Mouse (Mus musculus) MEL (cell line): Measurements from ENCODE around the gene Brsk2. TPM values are rescaled to one million over a fixed set of nuclear protein-coding genes. Genes with fewer than 3 reads are reported as not detected.

Experiments
- polyA plus RNA-seq, 2 experiments: library from polyadenylated mRNA; stranded (reverse) in 1 of 2; unstranded in 1 of 2; fragments of >175 nt in 1 of 2; fragments of >200 nt in 1 of 2; gene quantifications; 2 replicates each; pipeline versions ENCODE4 v1.2.1 to v1.2.4; 2012; ENCODE audit warnings: low replicate concordance in 2 of 2, low read depth in 1 of 2; ENCODE audit not compliant: insufficient read length in 2 of 2, insufficient read depth in 1 of 2, missing spikeins in 1 of 2
- total RNA-seq: library from RNA; depleted of rRNA; stranded (reverse); fragments of 300-350 nt; gene quantifications from 2 replicates; pipeline ENCODE4 v1.2.3, GENCODE M21; 2012; rRNA removed

Brsk2 gene
- total and polyA plus RNA-seq, 3 experiments: 0.13 to 0.19 TPM; not detected in 1

Other genes with a start within 250 kb of the Brsk2 start
- not detected in 2 replicates for gene Muc5ac, start 160.8 kb upstream of the Brsk2 start, total RNA-seq
- not detected for gene Muc5ac, start 160.8 kb upstream of the Brsk2 start, polyA plus RNA-seq
- not detected in 2 replicates for gene Muc5b, start 110.7 kb upstream of the Brsk2 start, total RNA-seq
- gene Muc5b, start 110.7 kb upstream of the Brsk2 start, polyA plus RNA-seq: under 1 TPM in 1 of 2 experiments, not detected in 1; 0.01 TPM
- 33.3 and 35.6 TPM in 2 replicates for gene Tollip, start 31.2 kb upstream of the Brsk2 start, total RNA-seq
- 10 to 100 TPM; 53.4 to 63.8 TPM for gene Tollip, start 31.2 kb upstream of the Brsk2 start, polyA plus RNA-seq
- gene Mob2, start 111.3 kb downstream of the Brsk2 start, total RNA-seq: 33.6 and 33.9 TPM in 2 replicates
- gene Mob2, start 111.3 kb downstream of the Brsk2 start, polyA plus RNA-seq: 10 to 100 TPM in 1 of 2 experiments, not detected in 1; 45.2 TPM
- 0.20 and 0.23 TPM in 2 replicates for gene Dusp8, start 146.1 kb downstream of the Brsk2 start, total RNA-seq
- gene Dusp8, start 146.1 kb downstream of the Brsk2 start, polyA plus RNA-seq: under 1 TPM in 1 of 2 experiments, not detected in 1; 0.31 TPM
- not detected in 2 replicates for gene Gm45618, start 171.0 kb downstream of the Brsk2 start, total RNA-seq
- gene Gm45618, start 171.0 kb downstream of the Brsk2 start, polyA plus RNA-seq: not detected
- gene Gm39115, start 186.3 kb downstream of the Brsk2 start, total RNA-seq: not detected in 2 replicates
- not detected for gene Gm39115, start 186.3 kb downstream of the Brsk2 start, polyA plus RNA-seq
- not detected in 2 replicates for gene Gm45337, start 194.9 kb downstream of the Brsk2 start, total RNA-seq
- not detected for gene Gm45337, start 194.9 kb downstream of the Brsk2 start, polyA plus RNA-seq
- not detected in 2 replicates for gene Gm29735, start 207.4 kb downstream of the Brsk2 start, total RNA-seq
- gene Gm29735, start 207.4 kb downstream of the Brsk2 start, polyA plus RNA-seq: not detected
- gene Gm4553, start 216.0 kb downstream of the Brsk2 start, total RNA-seq: not detected in 2 replicates
- not detected for gene Gm4553, start 216.0 kb downstream of the Brsk2 start, polyA plus RNA-seq
- not detected in 2 replicates for gene Krtap5-2, start 226.3 kb downstream of the Brsk2 start, total RNA-seq
- not detected for gene Krtap5-2, start 226.3 kb downstream of the Brsk2 start, polyA plus RNA-seq
- not detected in 2 replicates for gene Gm10153, start 240.6 kb downstream of the Brsk2 start, total RNA-seq
- not detected for gene Gm10153, start 240.6 kb downstream of the Brsk2 start, polyA plus RNA-seq